Mouse (Mus musculus) forebrain, postnatal 0 days (tissue): ENCODE data around the gene Mrps15. TPM values are rescaled to one million over a fixed set of nuclear protein-coding genes. Genes with fewer than 3 reads are reported as not detected.

ENCODE experiments used
- ATAC-seq: fragments of 200-750 bp; cut with Nextera tagmentation; 2 replicates; pipeline ENCODE4 v1.8.0; 2017; ENCODE audit warnings: mild to moderate bottlenecking, moderate library complexity
- DNase-seq: peaks from one replicate; pipeline ENCODE4 v3.0.0-alpha.2; 2015
- H3K27ac ChIP-seq: fragments of 300-500 bp; sonication (generic); 2 replicates; pipeline ENCODE4 v1.5.1; 2014; ENCODE audit warnings: low read depth, mild to moderate bottlenecking, antibody characterized with exemption, low read length, moderate library complexity, mixed read lengths
- H3K27me3 ChIP-seq: fragments of 300-500 bp; sonication (generic); 2 replicates; pipeline ENCODE4 v1.6.1; 2014; ENCODE audit warnings: mild to moderate bottlenecking, low read length, mixed read lengths; ENCODE audit not compliant: insufficient read depth
- H3K36me3 ChIP-seq: fragments of 300-500 bp; sonication (generic); 2 replicates; pipeline ENCODE4 v1.6.1; 2014; ENCODE audit warnings: mild to moderate bottlenecking, moderate library complexity; ENCODE audit not compliant: insufficient read depth
- H3K4me1 ChIP-seq: fragments of 300-500 bp; sonication (generic); 2 replicates; pipeline ENCODE4 v1.6.1; 2014; ENCODE audit warnings: antibody characterized with exemption; ENCODE audit not compliant: insufficient read depth
- H3K4me2 ChIP-seq: fragments of 300-500 bp; sonication (generic); 2 replicates; pipeline ENCODE4 v1.6.1; 2014; ENCODE audit warnings: low read depth, mild to moderate bottlenecking, moderate library complexity
- H3K4me3 ChIP-seq: fragments of 300-500 bp; sonication (generic); 2 replicates; pipeline ENCODE4 v1.5.1; 2014; ENCODE audit warnings: low read depth, low read length, mixed read lengths
- H3K9ac ChIP-seq: fragments of 300-500 bp; sonication (generic); 2 replicates; pipeline ENCODE4 v1.6.1; 2014; ENCODE audit warnings: mild to moderate bottlenecking
- H3K9me3 ChIP-seq: fragments of 300-500 bp; sonication (generic); 2 replicates; pipeline ENCODE4 v1.6.1; 2016; ENCODE audit warnings: low read length
- CTCF ChIP-seq: sonication (generic); IDR thresholded peaks from 2 replicates; pipeline ENCODE4 v1.5.1; 2016; ENCODE audit warnings: antibody characterized with exemption, control low read depth, low read depth
- WGBS: fragments of 180-500 bp; shearing (Covaris S2); extraction: QIAGEN DNeasy Blood & Tissue Kit; methylation state at CpG from one replicate; pipeline ENCODE4 v1.1.7; 2014; 5-methylcytosine and 5-hydroxymethylcytosine counted together
- polyA plus RNA-seq: library from polyadenylated mRNA; unstranded; fragments of >200 nt; fragmentation: Nextera tagmentation; extraction: Ambion mirVana; gene quantifications from 2 replicates; pipeline ENCODE4 v1.2.1, GENCODE M21; 2015
- total RNA-seq: library from RNA; depleted of rRNA; stranded (reverse); fragments of >200 nt; gene quantifications from 2 replicates; pipeline ENCODE4 v1.2.3, GENCODE M21; 2014; rRNA removed

The Mrps15 gene
- total RNA-seq (52.1 and 58.2 TPM in 2 replicates), polyA plus RNA-seq (116 and 120 TPM in 2 replicates)

GRCm38 (mm10) chr4:126046851-126047585 lies at the start of gene Mrps15:
Gene Mrps15, plus strand, starts transcription at chr4:126046925.
- Histone ChIP-seq H3K9me3 (no peaks in the 10 kb centered on the region), H3K4me3 (peak within 1 kb of the TSS; percentile 69), H3K9ac (peak within 1 kb of the TSS; percentile 66), H3K27ac (peak within 1 kb of the TSS; percentile 73), H3K36me3 (peaks cover 19% of the 10 kb centered on the region), H3K4me2 (peak within 1 kb of the TSS; percentile 91), H3K27me3 (no peaks in the 10 kb centered on the region), H3K4me1 (peaks cover 5% of the 10 kb centered on the region; the same call in 1 of the 2 replicates)
- ATAC-seq (peak; percentile 99), DNase-seq (peak; percentile 93)
- no peak for TF ChIP-seq CTCF
- under 1% methylated on average over 56 of the region's 56 CpGs for WGBS

- Histone ChIP-seq H3K27ac (no peak overlapping the region), H3K4me2 (no peak overlapping the region), H3K9me3 (peaks cover 15% of the 10 kb centered on the region; the same call in 1 of the 2 replicates), H3K9ac (no peak overlapping the region), H3K4me3 (no peak overlapping the region), H3K36me3 (no peaks in the 10 kb centered on the region), H3K27me3 (no peaks in the 10 kb centered on the region), H3K4me1 (no peaks in the 10 kb centered on the region)
- DNase-seq (no peak), ATAC-seq (no peak)
- WGBS: 85% methylated on average over 2 of the region's 2 CpGs
- TF ChIP-seq CTCF: no peak
Observed at GRCm38 (mm10) chr4:125997826-125998225, 48.9 kb upstream of the Mrps15 start.

GRCm38 (mm10) chr4:126001311-126002199 lies 45.2 kb upstream of the Mrps15 start:
- no peak overlapping the region for H3K4me2 ChIP-seq
- WGBS: 87% methylated on average over 12 of the region's 12 CpGs
- no peak for DNase-seq

GRCm38 (mm10) chr4:126017676-126018332 lies 28.9 kb upstream of the Mrps15 start:
- WGBS: 89% methylated on average over 7 of the region's 7 CpGs
- Histone ChIP-seq H3K4me1 (no peaks in the 10 kb centered on the region), H3K4me3 (no peak overlapping the region), H3K27me3 (no peaks in the 10 kb centered on the region), H3K36me3 (no peaks in the 10 kb centered on the region), H3K27ac (no peak overlapping the region), H3K9ac (no peak overlapping the region), H3K4me2 (no peak overlapping the region), H3K9me3 (no peaks in the 10 kb centered on the region)
- ATAC-seq (no peak), DNase-seq (no peak)
- TF ChIP-seq CTCF: no peak

More at GRCm38 (mm10) chr4:126001311-126002199, 45.2 kb upstream of the Mrps15 start:
- H3K27ac ChIP-seq: no peak overlapping the region
- no peak for TF ChIP-seq CTCF
- no peak for ATAC-seq
- no peak overlapping the region for H3K4me3 ChIP-seq
- peaks cover 15% of the 10 kb centered on the region; the same call in 1 of the 2 replicates for H3K9me3 ChIP-seq
- H3K27me3 ChIP-seq: no peaks in the 10 kb centered on the region
- H3K36me3 ChIP-seq: no peaks in the 10 kb centered on the region
- H3K9ac ChIP-seq: no peak overlapping the region
- H3K4me1 ChIP-seq: no peaks in the 10 kb centered on the region

- no peak overlapping the region for H3K4me2 ChIP-seq
- WGBS: 80% methylated on average over 11 of the region's 11 CpGs
- H3K27me3 ChIP-seq: no peaks in the 10 kb centered on the region
- no peak for TF ChIP-seq CTCF
- no peak overlapping the region for H3K27ac ChIP-seq
- DNase-seq (no peak), ATAC-seq (no peak)
- H3K9me3 ChIP-seq: no peaks in the 10 kb centered on the region
- H3K9ac ChIP-seq: no peak overlapping the region
- no peaks in the 10 kb centered on the region for H3K36me3 ChIP-seq
- H3K4me3 ChIP-seq: no peak overlapping the region
- H3K4me1 ChIP-seq: no peaks in the 10 kb centered on the region
Observed at GRCm38 (mm10) chr4:126018966-126019538, 27.7 kb upstream of the Mrps15 start.

GRCm38 (mm10) chr4:126024303-126024900 lies 22.3 kb upstream of the Mrps15 start, which contains the start of gene Csf3r:
Gene Csf3r, plus strand, starts transcription at chr4:126024550.
- Histone ChIP-seq H3K36me3 (no peaks in the 10 kb centered on the region), H3K4me2 (no peak within 1 kb of the TSS), H3K9ac (no peak within 1 kb of the TSS), H3K4me3 (no peak within 1 kb of the TSS), H3K27me3 (no peaks in the 10 kb centered on the region), H3K4me1 (no peaks in the 10 kb centered on the region), H3K27ac (no peak within 1 kb of the TSS), H3K9me3 (no peaks in the 10 kb centered on the region)
- no peak for TF ChIP-seq CTCF
- WGBS: 60% methylated on average over 16 of the region's 16 CpGs
- DNase-seq (no peak), ATAC-seq (no peak)
